Mouse (Mus musculus) CD4-positive, CD25-positive, alpha-beta regulatory T cell, adult 4 months (primary cell): ENCODE measurements around the gene Fundc1. TPM values are rescaled to one million over a fixed set of nuclear protein-coding genes. Genes with fewer than 3 reads are reported as not detected.
A peak's percentile ranks its signal among the peaks of the same experiment; 100 is the strongest.
"Not testable (repeated sequence)": the region's sequence is repeated elsewhere in the genome, so short reads cannot be mapped to it uniquely, and the experiment has no call there.

Experiments
- ATAC-seq: one replicate; pipeline ENCODE4 v1.8.0; 2017
- polyA plus RNA-seq, 2 experiments: library from polyadenylated mRNA; unstranded; fragments of 100-300 nt; shearing (Covaris generic); gene quantifications; one replicate each; pipeline ENCODE4 v1.2.1; 2017

The Fundc1 gene
- 10 to 100 TPM; 72.7 to 86.8 TPM for polyA plus RNA-seq

GRCm38 (mm10) chrX:17571621-17572459 lies at the start of gene Fundc1:
Gene Fundc1, minus strand, starts transcription at chrX:17572325.
- ATAC-seq = peak; percentile 98

GRCm38 (mm10) chrX:17611253-17611652 lies 39.1 kb upstream of the Fundc1 start:
- no peak for ATAC-seq

DNA sequence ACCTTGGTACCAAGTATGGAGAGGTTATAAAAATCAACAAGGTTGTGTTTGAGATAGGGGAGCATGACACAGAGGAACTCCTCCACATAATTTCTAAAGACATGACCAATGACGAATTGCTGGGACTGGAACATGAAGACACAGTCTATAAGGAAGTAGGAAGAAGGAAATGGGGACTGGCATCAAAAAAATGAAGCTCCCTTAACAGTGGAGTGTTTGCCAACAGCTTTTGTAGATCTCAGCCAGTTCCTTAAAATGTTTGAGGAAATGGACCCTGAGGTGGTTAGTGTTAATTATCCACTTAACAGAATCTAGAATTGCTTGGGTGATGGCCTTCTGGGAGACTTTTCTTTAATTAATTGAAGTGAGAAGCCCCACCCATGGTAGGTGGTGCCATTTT lies 36.6 kb upstream of the Fundc1 start:
- ATAC-seq = no peak

- ATAC-seq = no peak
Measured at GRCm38 (mm10) chrX:17607668-17608067, 35.5 kb upstream of the Fundc1 start.

DNA sequence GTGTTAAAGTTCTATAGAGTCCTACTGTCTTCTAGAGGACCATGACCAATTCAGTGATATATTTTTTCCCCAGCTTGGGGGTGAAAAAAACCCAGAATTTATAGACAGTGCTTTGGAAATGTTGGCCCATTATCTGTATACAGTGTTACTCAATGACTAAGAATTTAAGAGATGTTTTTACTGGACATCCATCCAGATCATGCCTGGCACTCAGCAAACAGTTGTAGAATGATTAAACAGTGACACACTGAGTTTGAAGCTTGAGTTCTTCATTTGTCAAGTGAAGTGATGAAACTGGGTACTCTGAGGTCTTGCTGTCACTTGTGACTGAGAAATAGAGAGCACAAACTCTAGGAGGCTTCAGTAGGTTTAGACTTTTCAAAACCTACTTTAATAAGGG lies 21.2 kb upstream of the Fundc1 start:
- ATAC-seq = no peak

- ATAC-seq = peak; percentile 69
Measured at GRCm38 (mm10) chrX:17590745-17591144, 18.6 kb upstream of the Fundc1 start.

GRCm38 (mm10) chrX:17571271-17571620 lies 879 bp downstream of the Fundc1 start:
- ATAC-seq = no peak

GRCm38 (mm10) chrX:17568670-17569069 lies 3.5 kb downstream of the Fundc1 start:
- no peak for ATAC-seq

DNA sequence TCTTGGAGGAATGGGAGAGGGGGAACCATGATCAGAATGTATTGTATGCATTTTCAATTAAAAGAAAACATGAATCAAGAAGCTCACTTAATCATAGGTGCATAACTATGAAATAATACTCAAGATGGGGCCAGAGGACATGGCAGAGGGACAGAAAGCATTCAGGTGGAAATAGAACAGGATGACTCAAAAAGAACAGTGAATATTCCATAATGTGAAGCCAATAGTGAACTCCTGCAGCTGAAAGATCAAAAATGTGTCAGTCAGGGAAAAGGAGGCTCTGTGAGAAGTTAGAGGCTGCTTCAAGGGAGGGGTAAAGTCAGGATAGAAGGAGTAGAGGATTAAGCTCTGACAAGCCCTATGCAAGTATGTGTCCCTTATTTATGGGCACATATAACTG lies 6.4 kb downstream of the Fundc1 start:
- no peak for ATAC-seq

DNA sequence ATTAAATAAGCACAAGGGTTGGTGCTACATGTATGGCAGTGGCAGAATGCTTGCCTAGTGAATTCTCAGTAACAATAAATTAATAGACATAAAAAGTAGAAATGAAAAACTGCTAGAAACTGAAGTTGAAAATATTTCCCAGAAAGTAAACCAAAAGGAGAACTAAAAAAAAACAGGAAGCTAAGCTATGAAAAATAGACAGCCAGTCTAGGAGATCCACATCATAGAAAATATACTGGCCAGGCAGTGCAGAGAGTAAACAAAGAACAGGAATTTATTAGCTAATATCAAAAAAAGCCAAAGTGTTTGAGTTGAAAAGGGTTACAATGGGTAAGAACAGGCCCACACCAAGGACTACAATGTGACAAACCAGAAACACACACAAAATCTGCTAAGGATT lies 7.4 kb downstream of the Fundc1 start:
- no peak for ATAC-seq

- ATAC-seq = no peak
Measured at GRCm38 (mm10) chrX:17558746-17559145, 13.4 kb downstream of the Fundc1 start.

- no peak for ATAC-seq
Measured at GRCm38 (mm10) chrX:17554488-17554887, 17.6 kb downstream of the Fundc1 start.

GRCm38 (mm10) chrX:17551586-17551985 lies 20.5 kb downstream of the Fundc1 start:
- not testable (repeated sequence) for ATAC-seq

DNA sequence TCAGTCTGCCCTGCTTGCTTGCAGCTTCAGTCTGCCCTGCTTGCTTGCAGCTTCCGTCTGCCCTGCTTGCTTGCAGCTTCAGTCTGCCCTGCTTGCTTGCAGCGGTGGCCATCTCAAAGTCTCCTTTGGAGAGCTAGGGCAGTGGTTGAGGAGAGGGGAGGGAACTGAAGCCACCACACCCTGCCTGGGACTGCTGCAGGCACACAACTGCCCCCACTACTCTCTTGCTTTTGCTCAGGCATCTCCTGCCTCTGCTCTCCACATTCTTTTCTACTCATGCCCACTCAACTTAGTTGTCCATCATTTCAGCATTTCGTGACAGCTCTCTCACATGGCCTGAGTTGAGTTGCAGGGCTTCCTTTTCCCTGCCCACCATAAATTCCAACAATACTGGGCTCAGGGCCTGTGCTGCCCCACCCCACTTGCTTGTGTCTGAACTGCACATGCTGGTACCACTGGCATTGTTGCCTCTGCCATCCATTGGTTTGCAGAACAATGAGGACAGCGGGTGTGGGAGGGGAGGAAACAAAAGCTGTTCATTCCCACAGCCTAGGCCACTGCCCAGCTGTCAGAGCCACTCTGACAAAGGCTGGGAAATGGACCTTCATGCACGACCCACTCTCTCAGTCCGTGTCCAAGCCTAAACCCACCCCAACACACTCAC lies 24.9 kb downstream of the Fundc1 start:
- no peak for ATAC-seq

DNA sequence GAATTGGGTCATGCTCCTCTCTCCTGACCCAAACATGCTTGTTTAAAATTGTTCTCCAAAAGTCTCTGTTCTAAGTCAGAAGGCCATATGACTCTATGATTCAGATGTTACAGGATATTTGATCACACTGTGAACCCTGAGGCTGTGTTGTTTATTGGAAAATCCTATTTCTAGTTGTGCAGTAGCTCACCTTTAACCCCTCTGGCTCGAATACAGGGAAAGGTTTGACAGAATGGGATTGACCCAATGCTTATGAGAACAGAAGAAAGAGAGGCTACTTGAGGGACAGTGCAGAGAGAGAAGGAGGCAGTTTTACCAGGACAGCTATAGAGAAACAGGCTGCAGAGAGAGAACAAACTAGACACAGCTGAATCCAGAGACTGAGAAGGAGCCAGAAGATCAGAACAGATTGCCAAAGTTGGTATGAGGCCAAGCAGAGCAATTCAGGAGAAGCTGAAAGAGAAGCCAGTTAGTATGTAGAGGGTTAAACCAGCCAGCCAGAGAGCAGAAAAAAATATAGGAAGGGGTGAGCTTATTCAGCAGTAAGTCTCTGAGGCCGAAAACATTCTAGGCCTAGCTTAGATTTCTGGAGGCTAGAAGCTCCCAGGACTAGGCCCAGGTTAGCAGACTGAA lies 27.1 kb downstream of the Fundc1 start:
- ATAC-seq = no peak

- ATAC-seq = no peak
Measured at GRCm38 (mm10) chrX:17537701-17538100, 34.4 kb downstream of the Fundc1 start.

DNA sequence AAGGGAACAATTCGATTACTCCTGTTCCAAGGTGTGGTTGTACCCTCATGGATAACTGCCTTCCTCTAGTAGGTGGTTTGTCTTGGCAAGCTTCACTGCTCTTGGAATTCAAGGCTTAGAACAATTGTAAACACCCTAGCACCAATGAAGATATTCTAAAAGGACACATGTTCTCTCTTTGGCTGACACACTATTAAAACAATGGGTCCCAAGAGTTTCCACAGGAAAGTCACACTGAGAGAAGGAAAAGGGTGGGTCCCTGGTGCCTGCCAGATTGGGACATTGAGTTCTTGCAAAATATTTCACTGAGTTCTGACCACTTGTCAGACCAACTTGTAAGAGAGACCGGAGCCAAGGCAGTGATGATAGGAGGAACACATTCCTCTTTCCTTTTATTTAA lies 45.1 kb downstream of the Fundc1 start:
- ATAC-seq = no peak

GRCm38 (mm10) chrX:17521221-17521716 lies 50.9 kb downstream of the Fundc1 start:
- ATAC-seq = peak; percentile 85

DNA sequence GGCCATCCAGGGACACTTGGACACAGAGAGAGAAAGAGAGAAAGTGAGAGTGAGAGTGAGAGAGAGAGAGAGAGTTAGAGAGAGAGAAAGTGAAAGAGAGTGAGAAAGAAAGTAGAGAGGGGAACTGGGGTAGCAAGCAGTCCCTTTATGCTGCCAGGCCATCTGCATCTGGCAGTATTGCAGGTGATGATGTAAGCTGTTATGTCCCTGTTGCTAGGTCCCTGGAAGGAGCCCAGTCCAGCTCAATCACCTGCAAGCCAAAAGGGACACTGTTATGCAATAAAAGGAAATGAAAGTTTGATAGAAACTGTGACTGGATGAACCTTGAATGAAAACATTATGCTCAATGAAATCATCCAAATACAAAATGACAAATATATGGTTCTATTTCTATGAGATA lies 52.0 kb downstream of the Fundc1 start:
- ATAC-seq = peak; percentile 31

DNA sequence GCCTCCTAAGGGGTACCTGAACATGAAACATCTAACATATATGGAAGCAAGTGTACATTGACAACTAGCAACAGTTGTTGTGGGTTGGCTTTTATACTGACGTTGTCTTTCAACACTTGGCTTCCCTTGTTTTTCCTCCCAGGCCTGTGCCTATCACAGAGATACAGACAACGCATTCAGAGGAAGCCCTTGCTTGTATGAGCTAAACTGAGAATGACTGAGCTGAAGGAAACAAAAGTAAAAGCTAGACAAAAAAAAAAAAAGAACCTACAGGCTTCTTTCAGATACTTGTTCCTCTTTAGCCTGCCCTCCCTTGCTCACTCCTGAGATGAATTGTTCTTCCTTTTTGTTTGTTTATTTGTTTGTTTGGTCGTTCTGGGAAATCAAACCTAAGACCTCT lies 58.1 kb downstream of the Fundc1 start:
- peak; percentile 80 for ATAC-seq

GRCm38 (mm10) chrX:17512021-17512602 lies 60.0 kb downstream of the Fundc1 start:
- ATAC-seq = no peak
